Mouse (Mus musculus) adrenal gland (tissue): Measurements from ENCODE around the gene Mapkapk2.

ENCODE experiments used
- intact Hi-C: fragments of 180-260 bp; cut with DNase I; formaldehyde crosslinking; loops from one replicate; pipeline ENCODE4 v1.15.1; 2025

Gene Mapkapk2

GRCm38 (mm10) chr1:131022591-131023249 lies 74.9 kb downstream of the Mapkapk2 start:
- intact Hi-C loops: no loop called here

GRCm38 (mm10) chr1:131021900-131022590 lies 75.6 kb downstream of the Mapkapk2 start:
- intact Hi-C loops: no loop called here

GRCm38 (mm10) chr1:131021438-131021837 lies 76.2 kb downstream of the Mapkapk2 start:
- intact Hi-C loops: no loop called here

GRCm38 (mm10) chr1:131020425-131021310 lies 77.0 kb downstream of the Mapkapk2 start:
- intact Hi-C loops: no loop called here

- intact Hi-C loops: no loop called here
Observed at GRCm38 (mm10) chr1:131019492-131020098, 78.0 kb downstream of the Mapkapk2 start, which contains the start of gene Il10. Il10 (plus strand) TSS chr1:131019845.

GRCm38 (mm10) chr1:131015879-131016278 lies 81.7 kb downstream of the Mapkapk2 start:
- intact Hi-C loops: no loop called here

GRCm38 (mm10) chr1:131015281-131015680 lies 82.3 kb downstream of the Mapkapk2 start:
- intact Hi-C loops: no loop called here

- intact Hi-C loops: no loop called here
Observed at GRCm38 (mm10) chr1:131013926-131014325, 83.7 kb downstream of the Mapkapk2 start.

- intact Hi-C loops: no loop called here
Observed at GRCm38 (mm10) chr1:131012494-131012893, 85.1 kb downstream of the Mapkapk2 start.

GRCm38 (mm10) chr1:131010201-131011153 lies 87.1 kb downstream of the Mapkapk2 start:
- intact Hi-C loops: no loop called here

- intact Hi-C loops: no loop called here
Observed at GRCm38 (mm10) chr1:131006069-131006468, 91.6 kb downstream of the Mapkapk2 start.
